8 mouse cellular contexts compared by ENCODE assay signal in the genomic region with DNA sequence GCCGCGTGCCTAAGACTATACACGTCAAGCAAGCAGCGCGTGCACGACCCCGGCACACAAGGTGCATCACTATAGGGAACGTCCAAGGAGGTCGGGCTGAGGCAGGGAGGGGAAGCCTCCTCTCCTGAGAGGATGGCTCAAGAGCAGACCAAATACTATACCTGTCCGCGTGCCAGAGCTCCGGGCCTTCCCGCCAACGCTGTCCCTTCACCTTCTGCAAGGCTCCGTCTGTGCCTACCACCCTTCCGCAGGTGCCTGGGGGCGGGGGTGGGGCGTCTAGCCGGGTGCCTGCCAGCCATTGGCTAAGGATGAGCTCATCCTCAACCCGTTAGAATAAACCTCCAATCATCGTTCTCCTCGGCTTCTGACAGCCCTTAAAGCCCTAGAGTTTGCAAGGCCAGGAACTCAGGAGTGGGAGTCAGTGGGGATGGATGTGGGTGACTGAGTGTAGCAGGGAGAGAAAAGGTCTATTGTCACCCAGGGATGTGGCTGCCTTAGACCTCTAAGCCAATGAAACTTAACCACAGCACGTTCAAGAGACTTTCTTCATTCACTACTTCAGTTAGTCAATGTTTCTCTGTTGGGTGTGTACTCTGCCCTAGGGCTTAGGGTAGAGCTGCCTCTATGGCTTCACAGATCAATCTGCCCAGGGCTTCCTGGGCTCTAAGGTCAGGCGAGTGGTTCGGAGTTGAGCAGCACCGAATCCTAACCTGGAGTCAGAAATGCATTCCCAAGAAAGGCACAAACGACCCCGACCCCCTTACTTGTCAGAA. TPM values are rescaled to one million over a fixed set of nuclear protein-coding genes. Genes with fewer than 3 reads are reported as not detected.
DNase-seq lines count a peak whose midpoint lies in the region; ATAC-seq and TF ChIP-seq lines count a peak whose summit lies in the region.

A gene (minus strand): TSS at position 263 of the 773 bp plus-strand sequence.

- WGBS in forebrain, embryonic 12.5 days: 18% methylated on average over 28 of the region's 28 CpGs
- WGBS in hindbrain, embryonic 16.5 days: 15% methylated on average over 28 of the region's 28 CpGs

- in situ Hi-C loops in ES-E14 (cut with MboI; ENCODE audit: low sequenced_read_pairs in 2 of 2, unreplicated experiment in 2 of 2): no loop called here

- peaks cover 37% of the 10 kb centered on the region for H3K27me3 ChIP-seq in forebrain, embryonic 12.5 days
- H3K27me3 ChIP-seq in hindbrain, embryonic 16.5 days (replicated peaks; ENCODE audit: control insufficient read depth, insufficient read depth, low read length): no peaks in the 10 kb centered on the region

- H3K9me3 ChIP-seq in ES-E14 (ENCODE audit: control insufficient read depth, insufficient read depth, low read depth, low read length): no peaks in the 10 kb centered on the region
- no peaks in the 10 kb centered on the region for H3K9me3 ChIP-seq in forebrain, embryonic 12.5 days
- no peaks in the 10 kb centered on the region for H3K9me3 ChIP-seq in hindbrain, embryonic 16.5 days (ENCODE audit: control insufficient read depth, low read length)

- intact Hi-C loops in left cerebral cortex, adult 2 months (cut with DNase I): loop anchor here (10.0 kb wide), 1 partner anchor 334 kb away; no protein-coding TSS in a partner anchor

- peak within 1 kb of the TSS; percentile 58 for H3K4me2 ChIP-seq in forebrain, embryonic 12.5 days
- peak within 1 kb of the TSS; percentile 78 for H3K4me2 ChIP-seq in hindbrain, embryonic 16.5 days (ENCODE audit: low read length)

- H3K27ac ChIP-seq in ES-E14 (ENCODE audit: insufficient read depth, low read depth, low read length, poor library complexity, severe bottlenecking): no peak within 1 kb of the TSS
- no peak within 1 kb of the TSS for H3K27ac ChIP-seq in forebrain, embryonic 12.5 days
- peak within 1 kb of the TSS; percentile 74 for H3K27ac ChIP-seq in hindbrain, embryonic 16.5 days (ENCODE audit: low read depth, low read length)
- peak within 1 kb of the TSS; percentile 93 for H3K27ac ChIP-seq in left cerebral cortex, adult 2 months

- peak; percentile 94 for ATAC-seq in forebrain, embryonic 12.5 days (ENCODE audit: low FRiP score)
- ATAC-seq in hindbrain, embryonic 16.5 days: peak; percentile 97

- H3K4me3 ChIP-seq in ES-E14 (ENCODE audit: insufficient read depth in 1 of 2, low read depth in 1 of 2, low read length in 2 of 2, poor library complexity in 1 of 2, severe bottlenecking in 1 of 2): peak within 1 kb of the TSS; percentile 64
- peak within 1 kb of the TSS; percentile 40 for H3K4me3 ChIP-seq in forebrain, embryonic 12.5 days (replicated peaks)
- H3K4me3 ChIP-seq in hindbrain, embryonic 16.5 days (ENCODE audit: low read length): peak within 1 kb of the TSS; percentile 59
- H3K4me3 ChIP-seq in left cerebral cortex, adult 2 months: peak within 1 kb of the TSS; percentile 84

- 0 out of 4 replicates have a peak, but pooled peaks cover 0 to 3% of the 10 kb centered on the region in 2 experiments for H3K4me1 ChIP-seq in ES-E14 (ENCODE audit: control insufficient read depth in 2 of 2, insufficient read depth in 2 of 2, low read length in 2 of 2, poor library complexity in 1 of 2)
- H3K4me1 ChIP-seq in forebrain, embryonic 12.5 days: peaks cover 11% of the 10 kb centered on the region
- H3K4me1 ChIP-seq in hindbrain, embryonic 16.5 days (ENCODE audit: control insufficient read depth, insufficient read depth, low read depth, low read length): peaks cover 15% of the 10 kb centered on the region

- H3K9ac ChIP-seq in ES-E14 (ENCODE audit: insufficient read depth, low read depth, low read length, poor library complexity, severe bottlenecking): peak within 1 kb of the TSS; percentile 6
- peak within 1 kb of the TSS; percentile 48 for H3K9ac ChIP-seq in forebrain, embryonic 12.5 days
- H3K9ac ChIP-seq in hindbrain, embryonic 16.5 days (ENCODE audit: low read depth, low read length): peak within 1 kb of the TSS; percentile 85

- no peaks in the 10 kb centered on the region for H3K36me3 ChIP-seq in ES-E14 (ENCODE audit: control insufficient read depth, insufficient read depth, low read length, poor library complexity, severe bottlenecking)
- H3K36me3 ChIP-seq in forebrain, embryonic 12.5 days (replicated peaks): no peaks in the 10 kb centered on the region
- no peaks in the 10 kb centered on the region for H3K36me3 ChIP-seq in hindbrain, embryonic 16.5 days (ENCODE audit: control insufficient read depth, insufficient read depth, low read length)

- DNase-seq in ES-E14 (ENCODE audit: low read depth, low spot score): peak; percentile 80
- DNase-seq in c-Kit-positive CD71-positive TER-119-positive erythroid progenitor cells, embryonic 14.5 days (ENCODE audit: low spot score): peak; percentile 35
- DNase-seq in left cerebral cortex, adult 2 months (ENCODE audit: extremely low spot score in 1 of 2, low spot score in 2 of 2): peak; percentile 78 to 80
- DNase-seq in lung, postnatal 36 days: peak; percentile 39
- peak; percentile 87 to 89 for DNase-seq in right cerebral cortex, postnatal 10 days (ENCODE audit: low spot score in 2 of 2)
- no peak for DNase-seq in gastrocnemius, adult 8-10 months (ENCODE audit: low spot score in 2 of 2)

- no peak for TF ChIP-seq CTCF in left cerebral cortex, adult 2 months (IDR thresholded peaks at IDR 0.05)

TF ChIP-seq in ES-E14, 5 proteins besides CTCF, POLR2A, EP300 and RAD21:
- no peak for TF ChIP-seq ZNF384 (IDR thresholded peaks at IDR 0.05; ENCODE audit: low read depth, low read length)
TF ChIP-seq in ES-E14: peak in this region for 0.

RNA-seq across cellular contexts. Expression of the gene that starts here (rescaled TPM):
- 4.0 and 7.8 TPM in 2 replicates for total RNA-seq in ES-E14 (2012; rRNA removed)
- polyA plus RNA-seq in forebrain, embryonic 12.5 days (2016; fragmentation: Nextera tagmentation; extraction: Ambion mirVana): 5.8 and 6.1 TPM in 2 replicates
- polyA plus RNA-seq in hindbrain, embryonic 16.5 days (2015; fragmentation: Nextera tagmentation; extraction: Ambion mirVana): 39.0 and 39.4 TPM in 2 replicates
- 10 to 100 TPM; 33.9 to 38.6 TPM for total RNA-seq in left cerebral cortex, adult 2 months (2021)
- under 1 TPM; 0.31 to 0.46 (median 0.32) TPM for total RNA-seq in gastrocnemius, adult 8-10 months (2022)

Comparison
In these comparisons a context has a peak if more than half of its experiments do, and no peak if none do; other contexts are left out.
1. DNase-seq: peak in ES-E14 (single experiment), c-Kit-positive CD71-positive TER-119-positive erythroid progenitor cells, embryonic 14.5 days (single experiment), left cerebral cortex, adult 2 months (2 of 2), lung, postnatal 36 days (single experiment) and right cerebral cortex, postnatal 10 days (2 of 2); none in gastrocnemius, adult 8-10 months (0 of 2).
2. H3K27ac ChIP-seq: peak in hindbrain, embryonic 16.5 days (single experiment) and left cerebral cortex, adult 2 months (single experiment); none in ES-E14 (single experiment) and forebrain, embryonic 12.5 days (single experiment).
3. H3K9ac ChIP-seq: peak in every context shown above with its lines; median percentile 85 in hindbrain, embryonic 16.5 days; 48 in forebrain, embryonic 12.5 days; 6 in ES-E14.
4. Peak in every context shown above with its lines, with median percentiles within 50 percentile points of each other: H3K4me3 ChIP-seq.